Mouse (Mus musculus) CD4-positive, CD25-positive, alpha-beta regulatory T cell, adult 4 months (primary cell): ENCODE measurements around the gene Sgpp2. TPM values are rescaled to one million over a fixed set of nuclear protein-coding genes. Genes with fewer than 3 reads are reported as not detected.

Source experiments
- ATAC-seq: one replicate; pipeline ENCODE4 v1.8.0; 2017
- polyA plus RNA-seq, 2 experiments: library from polyadenylated mRNA; unstranded; fragments of 100-300 nt; shearing (Covaris generic); gene quantifications; one replicate each; pipeline ENCODE4 v1.2.1; 2017

Gene Sgpp2
- polyA plus RNA-seq, 2 experiments from 2014 or later = 0.87 to 2.0 TPM

GRCm38 (mm10) chr1:78409396-78409795, 99.3 kb downstream of the Sgpp2 start:
- no peak for ATAC-seq

GRCm38 (mm10) chr1:78412668-78413067, 102.5 kb downstream of the Sgpp2 start:
- ATAC-seq = no peak

- no peak for ATAC-seq
Measured at GRCm38 (mm10) chr1:78414421-78414820, 104.3 kb downstream of the Sgpp2 start.

GRCm38 (mm10) chr1:78417154-78417911, 107.2 kb downstream of the Sgpp2 start:
- no peak for ATAC-seq

GRCm38 (mm10) chr1:78419593-78419992, 109.4 kb downstream of the Sgpp2 start:
- ATAC-seq = no peak

- ATAC-seq = no peak
Measured at GRCm38 (mm10) chr1:78420271-78420670, 110.1 kb downstream of the Sgpp2 start.

- ATAC-seq = no peak
Measured at GRCm38 (mm10) chr1:78421749-78422148, 111.6 kb downstream of the Sgpp2 start.

- ATAC-seq = peak; percentile 94
Measured at GRCm38 (mm10) chr1:78422576-78422975, 112.4 kb downstream of the Sgpp2 start.

- ATAC-seq = no peak
Measured at GRCm38 (mm10) chr1:78424848-78425247, 114.7 kb downstream of the Sgpp2 start.

GRCm38 (mm10) chr1:78425309-78425708, 115.2 kb downstream of the Sgpp2 start:
- no peak for ATAC-seq

- ATAC-seq = no peak
Measured at GRCm38 (mm10) chr1:78425793-78426700, 115.9 kb downstream of the Sgpp2 start.

- ATAC-seq = no peak
Measured at GRCm38 (mm10) chr1:78426841-78427240, 116.7 kb downstream of the Sgpp2 start.

- no peak for ATAC-seq
Measured at GRCm38 (mm10) chr1:78428851-78429250, 118.7 kb downstream of the Sgpp2 start.

- ATAC-seq = no peak
Measured at GRCm38 (mm10) chr1:78433472-78433871, 123.3 kb downstream of the Sgpp2 start.

- ATAC-seq = peak; percentile 74
Measured at GRCm38 (mm10) chr1:78435967-78436366, 125.8 kb downstream of the Sgpp2 start.

GRCm38 (mm10) chr1:78436445-78436844, 126.3 kb downstream of the Sgpp2 start:
- no peak for ATAC-seq

GRCm38 (mm10) chr1:78437150-78437549, 127.0 kb downstream of the Sgpp2 start:
- ATAC-seq = no peak

GRCm38 (mm10) chr1:78440716-78441115, 130.6 kb downstream of the Sgpp2 start:
- no peak for ATAC-seq

- ATAC-seq = no peak
Measured at GRCm38 (mm10) chr1:78443056-78443455, 132.9 kb downstream of the Sgpp2 start.

GRCm38 (mm10) chr1:78446232-78446631, 136.1 kb downstream of the Sgpp2 start:
- no peak for ATAC-seq

- no peak for ATAC-seq
Measured at GRCm38 (mm10) chr1:78446742-78447141, 136.6 kb downstream of the Sgpp2 start.

- ATAC-seq = no peak
Measured at GRCm38 (mm10) chr1:78448091-78448490, 137.9 kb downstream of the Sgpp2 start.

- ATAC-seq = no peak
Measured at GRCm38 (mm10) chr1:78451070-78451854, 141.1 kb downstream of the Sgpp2 start.
